Mouse (Mus musculus) stomach, embryonic 15.5 days (tissue): Measurements from ENCODE around the gene Gipc2. TPM values are rescaled to one million over a fixed set of nuclear protein-coding genes. Genes with fewer than 3 reads are reported as not detected.

Experiments used
- ATAC-seq: fragments of 200-750 bp; cut with Nextera tagmentation; 2 replicates; pipeline ENCODE4 v1.8.0; 2017; ENCODE audit warnings: low read depth, moderate number of reproducible peaks, moderate TSS enrichment; ENCODE audit not compliant: insufficient read depth, low FRiP score
- H3K27ac ChIP-seq: fragments of 300-500 bp; sonication (generic); 2 replicates; pipeline ENCODE4 v1.5.1; 2015; ENCODE audit warnings: mild to moderate bottlenecking, inconsistent platforms
- H3K27me3 ChIP-seq: fragments of 300-500 bp; sonication (generic); replicated peaks from 2 replicates; pipeline ENCODE4 v1.6.1; 2015; ENCODE audit warnings: inconsistent platforms
- H3K36me3 ChIP-seq: fragments of 300-500 bp; sonication (generic); 2 replicates; pipeline ENCODE4 v1.6.1; 2015; ENCODE audit warnings: inconsistent platforms
- H3K4me1 ChIP-seq: fragments of 300-500 bp; sonication (generic); 2 replicates; pipeline ENCODE4 v1.6.1; 2015; ENCODE audit warnings: inconsistent platforms
- H3K4me2 ChIP-seq: fragments of 300-500 bp; sonication (generic); 2 replicates; pipeline ENCODE4 v1.6.1; 2015; ENCODE audit warnings: mild to moderate bottlenecking, inconsistent platforms
- H3K4me3 ChIP-seq: fragments of 300-500 bp; sonication (generic); replicated peaks from 2 replicates; pipeline ENCODE4 v1.5.1; 2015; ENCODE audit warnings: inconsistent platforms
- H3K9ac ChIP-seq: fragments of 300-500 bp; sonication (generic); 2 replicates; pipeline ENCODE4 v1.6.1; 2015; ENCODE audit warnings: inconsistent platforms
- H3K9me3 ChIP-seq: fragments of 300-500 bp; sonication (generic); 2 replicates; pipeline ENCODE4 v1.6.1; 2016; ENCODE audit warnings: inconsistent platforms
- WGBS: fragments of 180-500 bp; shearing (Covaris S2); methylation state at CpG from one replicate; pipeline ENCODE4 v1.1.7; 2015; 5-methylcytosine and 5-hydroxymethylcytosine counted together
- polyA plus RNA-seq: library from polyadenylated mRNA; unstranded; fragments of >200 nt; fragmentation: Nextera tagmentation; extraction: Ambion mirVana; gene quantifications from 2 replicates; pipeline ENCODE4 v1.2.1, GENCODE M21; 2015

Gipc2 gene
- polyA plus RNA-seq, 1 experiment from 2014 or later = 57.5 TPM

- Histone ChIP-seq H3K4me2 (peak overlapping the region; percentile 54), H3K27ac (no peak overlapping the region), H3K4me1 (no peaks in the 10 kb centered on the region), H3K27me3 (no peaks in the 10 kb centered on the region), H3K9me3 (no peaks in the 10 kb centered on the region), H3K4me3 (peak overlapping the region; percentile 33), H3K36me3 (no peaks in the 10 kb centered on the region), H3K9ac (no peak overlapping the region)
- WGBS = 44% methylated on average over 34 of the region's 34 CpGs
- no peak for ATAC-seq
These were observed 73.5 kb downstream of the Gipc2 start for GRCm38 (mm10) chr3:152092385-152093057.

GRCm38 (mm10) chr3:152089178-152089577 is 76.9 kb downstream of the Gipc2 start:
- Histone ChIP-seq H3K4me3 (no peak overlapping the region), H3K4me2 (no peak overlapping the region), H3K9me3 (no peaks in the 10 kb centered on the region), H3K9ac (no peak overlapping the region), H3K27me3 (no peaks in the 10 kb centered on the region), H3K4me1 (no peaks in the 10 kb centered on the region), H3K27ac (no peak overlapping the region), H3K36me3 (no peaks in the 10 kb centered on the region)
- WGBS = 2% methylated on average over 4 of the region's 4 CpGs
- no peak for ATAC-seq

- H3K27me3 ChIP-seq = no peaks in the 10 kb centered on the region
- no peak for ATAC-seq
- 81% methylated on average over 3 of the region's 3 CpGs for WGBS
- no peaks in the 10 kb centered on the region for H3K36me3 ChIP-seq
- no peak overlapping the region for H3K4me2 ChIP-seq
- H3K4me1 ChIP-seq = no peaks in the 10 kb centered on the region
- H3K27ac ChIP-seq = no peak overlapping the region
- no peak overlapping the region for H3K4me3 ChIP-seq
- H3K9me3 ChIP-seq = no peaks in the 10 kb centered on the region
- H3K9ac ChIP-seq = no peak overlapping the region
These were observed 84.6 kb downstream of the Gipc2 start for GRCm38 (mm10) chr3:152081381-152081780.

GRCm38 (mm10) chr3:152076088-152076487 is 89.9 kb downstream of the Gipc2 start:
- Histone ChIP-seq H3K27ac (0 out of 2 replicates have a peak overlapping the region, but pooled peaks have one; percentile 31), H3K4me2 (no peak overlapping the region), H3K9me3 (no peaks in the 10 kb centered on the region), H3K9ac (no peak overlapping the region), H3K4me3 (no peak overlapping the region), H3K4me1 (no peaks in the 10 kb centered on the region), H3K27me3 (no peaks in the 10 kb centered on the region), H3K36me3 (no peaks in the 10 kb centered on the region)
- ATAC-seq = no peak
- 82% methylated on average over 7 of the region's 7 CpGs for WGBS

- ATAC-seq = no peak
- no peak overlapping the region for H3K27ac ChIP-seq
- no peaks in the 10 kb centered on the region for H3K9me3 ChIP-seq
- H3K4me2 ChIP-seq = no peak overlapping the region
- no peak overlapping the region for H3K9ac ChIP-seq
- H3K27me3 ChIP-seq = no peaks in the 10 kb centered on the region
- H3K36me3 ChIP-seq = no peaks in the 10 kb centered on the region
- 77% methylated on average over 2 of the region's 2 CpGs for WGBS
- no peaks in the 10 kb centered on the region for H3K4me1 ChIP-seq
- no peak overlapping the region for H3K4me3 ChIP-seq
These were observed 97.0 kb downstream of the Gipc2 start for GRCm38 (mm10) chr3:152069001-152069400.

- no peak overlapping the region for H3K4me3 ChIP-seq
- no peak for ATAC-seq
- no peaks in the 10 kb centered on the region for H3K4me1 ChIP-seq
- no peak overlapping the region for H3K9ac ChIP-seq
- H3K4me2 ChIP-seq = no peak overlapping the region
- no peak overlapping the region for H3K27ac ChIP-seq
- 91% methylated on average over 1 of the region's 1 CpGs for WGBS
- H3K36me3 ChIP-seq = no peaks in the 10 kb centered on the region
- no peaks in the 10 kb centered on the region for H3K27me3 ChIP-seq
- H3K9me3 ChIP-seq = no peaks in the 10 kb centered on the region
These were observed 97.7 kb downstream of the Gipc2 start for GRCm38 (mm10) chr3:152068311-152068710.

- no peaks in the 10 kb centered on the region for H3K4me1 ChIP-seq
- H3K4me3 ChIP-seq = no peak overlapping the region
- H3K9ac ChIP-seq = no peak overlapping the region
These were observed 99.3 kb downstream of the Gipc2 start for GRCm38 (mm10) chr3:152066696-152067095.

GRCm38 (mm10) chr3:152065806-152066205 is 100.2 kb downstream of the Gipc2 start:
- no peak overlapping the region for H3K4me3 ChIP-seq
- no peak overlapping the region for H3K4me2 ChIP-seq
- no peaks in the 10 kb centered on the region for H3K9me3 ChIP-seq
- H3K27me3 ChIP-seq = no peaks in the 10 kb centered on the region
- H3K9ac ChIP-seq = no peak overlapping the region
- no peaks in the 10 kb centered on the region for H3K36me3 ChIP-seq
- no peak overlapping the region for H3K27ac ChIP-seq
- 62% methylated on average over 4 of the region's 4 CpGs for WGBS
- ATAC-seq = no peak
- H3K4me1 ChIP-seq = no peaks in the 10 kb centered on the region

More at GRCm38 (mm10) chr3:152066696-152067095, 99.3 kb downstream of the Gipc2 start:
- ATAC-seq = no peak
- no peaks in the 10 kb centered on the region for H3K27me3 ChIP-seq
- WGBS = 26% methylated on average over 13 of the region's 13 CpGs
- H3K36me3 ChIP-seq = no peaks in the 10 kb centered on the region
- H3K4me2 ChIP-seq = peak overlapping the region; percentile 33; the same call in 1 of the 2 replicates
- H3K27ac ChIP-seq = no peak overlapping the region
- H3K9me3 ChIP-seq = no peaks in the 10 kb centered on the region

GRCm38 (mm10) chr3:152064166-152064565 is 101.9 kb downstream of the Gipc2 start:
- Histone ChIP-seq H3K27ac (no peak overlapping the region), H3K36me3 (no peaks in the 10 kb centered on the region), H3K4me2 (no peak overlapping the region), H3K9me3 (no peaks in the 10 kb centered on the region), H3K9ac (no peak overlapping the region), H3K4me1 (no peaks in the 10 kb centered on the region), H3K27me3 (no peaks in the 10 kb centered on the region), H3K4me3 (no peak overlapping the region)
- ATAC-seq = no peak
- 76% methylated on average over 2 of the region's 2 CpGs for WGBS

- Histone ChIP-seq H3K9me3 (no peaks in the 10 kb centered on the region), H3K27me3 (no peaks in the 10 kb centered on the region), H3K36me3 (no peaks in the 10 kb centered on the region), H3K4me1 (no peaks in the 10 kb centered on the region), H3K9ac (no peak overlapping the region), H3K4me2 (no peak overlapping the region), H3K4me3 (no peak overlapping the region), H3K27ac (no peak overlapping the region)
- 49% methylated on average over 3 of the region's 3 CpGs for WGBS
- ATAC-seq = no peak
These were observed 103.2 kb downstream of the Gipc2 start for GRCm38 (mm10) chr3:152062806-152063205.

- Histone ChIP-seq H3K36me3 (no peaks in the 10 kb centered on the region), H3K9me3 (no peaks in the 10 kb centered on the region), H3K9ac (no peak overlapping the region), H3K27ac (no peak overlapping the region), H3K27me3 (no peaks in the 10 kb centered on the region), H3K4me1 (no peaks in the 10 kb centered on the region), H3K4me3 (no peak overlapping the region), H3K4me2 (no peak overlapping the region)
- no peak for ATAC-seq
- WGBS = 94% methylated on average over 5 of the region's 5 CpGs
These were observed 104.9 kb downstream of the Gipc2 start for GRCm38 (mm10) chr3:152061145-152061544.

GRCm38 (mm10) chr3:152058235-152058634 is 107.8 kb downstream of the Gipc2 start:
- no peaks in the 10 kb centered on the region for H3K27me3 ChIP-seq
- 61% methylated on average over 2 of the region's 2 CpGs for WGBS
- no peak overlapping the region for H3K4me3 ChIP-seq
- H3K9ac ChIP-seq = no peak overlapping the region
- H3K9me3 ChIP-seq = no peaks in the 10 kb centered on the region
- ATAC-seq = no peak
- H3K27ac ChIP-seq = no peak overlapping the region
- H3K36me3 ChIP-seq = no peaks in the 10 kb centered on the region
- no peaks in the 10 kb centered on the region; the same call in 1 of the 2 replicates for H3K4me1 ChIP-seq
- H3K4me2 ChIP-seq = no peak overlapping the region
